Mouse (Mus musculus) liver, adult 2 months (tissue): ENCODE results near the gene Mto1. TPM values are rescaled to one million over a fixed set of nuclear protein-coding genes. Genes with fewer than 3 reads are reported as not detected.

ENCODE experiments used
- DNase-seq: peaks from one replicate; pipeline ENCODE4 v3.0.0-alpha.2; 2011; ENCODE audit warnings: low read depth, low spot score; ENCODE audit errors: extremely low read depth
- H3K27ac ChIP-seq: fragments of 200-500 bp; replicated peaks from 2 replicates; pipeline ENCODE4 v1.5.1; 2012; ENCODE audit warnings: low read depth, mild to moderate bottlenecking, control low read depth, inconsistent platforms, low read length; ENCODE audit not compliant: insufficient read depth
- H3K27me3 ChIP-seq: fragments of 200-500 bp; 2 replicates; pipeline ENCODE4 v1.6.1; 2012; ENCODE audit warnings: mild to moderate bottlenecking, moderate library complexity, low read length, inconsistent platforms; ENCODE audit not compliant: control insufficient read depth, insufficient read depth
- H3K36me3 ChIP-seq: fragments of 200-500 bp; 2 replicates; pipeline ENCODE4 v1.6.1; 2012; ENCODE audit warnings: low read length, inconsistent platforms; ENCODE audit not compliant: control insufficient read depth, insufficient read depth
- H3K4me1 ChIP-seq: fragments of 200-500 bp; 2 replicates; pipeline ENCODE4 v1.6.1; 2011; ENCODE audit warnings: low read length; ENCODE audit not compliant: control insufficient read depth, insufficient read depth
- H3K4me3 ChIP-seq: fragments of 200-500 bp; 2 replicates; pipeline ENCODE4 v1.5.1; 2011; ENCODE audit warnings: low read depth, mild to moderate bottlenecking, control low read depth, low read length, moderate library complexity; ENCODE audit not compliant: insufficient read depth
- H3K79me2 ChIP-seq: fragments of 200-500 bp; 2 replicates; pipeline ENCODE4 v1.6.1; 2012; ENCODE audit warnings: inconsistent platforms, mild to moderate bottlenecking, low read length, moderate library complexity; ENCODE audit not compliant: control insufficient read depth, insufficient read depth
- H3K9ac ChIP-seq: fragments of 200-500 bp; 2 replicates; pipeline ENCODE4 v1.6.1; 2012; ENCODE audit warnings: low read depth, mild to moderate bottlenecking, control low read depth, inconsistent platforms, low read length
- CTCF ChIP-seq: fragments of 200-500 bp; IDR thresholded peaks from 2 replicates; pipeline ENCODE4 v1.5.1; 2011; ENCODE audit warnings: low read depth, low read length, control low read depth
- POLR2A ChIP-seq: fragments of 200-500 bp; IDR thresholded peaks from 2 replicates; pipeline ENCODE4 v1.6.1; 2011; ENCODE audit warnings: low read length, control low read depth; ENCODE audit not compliant: insufficient read depth; ENCODE audit errors: extremely low read depth
- WGBS: fragments of 180-500 bp; shearing (Covaris S2); methylation state at CpG from one replicate; pipeline ENCODE4 v1.1.7; 2018; 5-methylcytosine and 5-hydroxymethylcytosine counted together
- polyA plus RNA-seq: library from polyadenylated mRNA; depleted of rRNA; stranded (reverse); fragments of >200 nt; gene quantifications from 2 replicates; pipeline ENCODE4 v1.2.3, GENCODE M21; 2012; rRNA removed
- total RNA-seq: library from RNA; depleted of rRNA; stranded (reverse); fragments of >200 nt; gene quantifications from 2 replicates; pipeline ENCODE4 v1.2.3, GENCODE M21; 2014; rRNA removed

The Mto1 gene
- total and polyA plus RNA-seq, 2 experiments = 17.3 to 18.7 TPM

- Histone ChIP-seq H3K27ac (peak overlapping the region; percentile 78), H3K9ac (peak overlapping the region; percentile 89), H3K79me2 (no peaks in the 10 kb centered on the region), H3K4me3 (peak overlapping the region; percentile 54), H3K27me3 (no peaks in the 10 kb centered on the region), H3K4me1 (peaks cover 3% of the 10 kb centered on the region; the same call in 1 of the 2 replicates), H3K36me3 (no peaks in the 10 kb centered on the region)
- TF ChIP-seq CTCF (no peak), POLR2A (no peak)
- peak; percentile 88 for DNase-seq
- WGBS = 1% methylated on average over 40 of the region's 40 CpGs
Measured at GRCm38 (mm10) chr9:78520780-78521601, 73.0 kb downstream of the Mto1 start.

GRCm38 (mm10) chr9:78521689-78522088 is 73.7 kb downstream of the Mto1 start:
- peak; percentile 76 for DNase-seq
- Histone ChIP-seq H3K27me3 (no peaks in the 10 kb centered on the region), H3K9ac (peak overlapping the region; percentile 89), H3K4me3 (peak overlapping the region; percentile 54), H3K36me3 (no peaks in the 10 kb centered on the region), H3K4me1 (peaks cover 9% of the 10 kb centered on the region), H3K27ac (peak overlapping the region; percentile 78), H3K79me2 (no peaks in the 10 kb centered on the region)
- WGBS = 7% methylated on average over 14 of the region's 14 CpGs
- TF ChIP-seq CTCF (peak; percentile 58), POLR2A (no peak)

Other genes starting within 250 kb of the Mto1 start
- 6.1 and 42.4 TPM in 2 replicates for gene Gsta1, start 217.6 kb upstream of the Mto1 start, total RNA-seq
- 1.0 and 2.8 TPM in 2 replicates for gene Gsta1, start 217.6 kb upstream of the Mto1 start, polyA plus RNA-seq
- 5.1 and 42.0 TPM in 2 replicates for gene Gm3776, start 191.1 kb upstream of the Mto1 start, total RNA-seq
- 0.48 and 0.92 TPM in 2 replicates for gene Gm3776, start 191.1 kb upstream of the Mto1 start, polyA plus RNA-seq
- gene Gm10639, start 158.3 kb upstream of the Mto1 start, total RNA-seq = 0.54 TPM in 1 of 2 replicates, not detected in the other
- not detected in 2 replicates for gene Gm10639, start 158.3 kb upstream of the Mto1 start, polyA plus RNA-seq
- gene Omt2a, start 133.4 kb upstream of the Mto1 start, total RNA-seq = not detected in 2 replicates
- not detected in 2 replicates for gene Omt2a, start 133.4 kb upstream of the Mto1 start, polyA plus RNA-seq
- not detected in 2 replicates for gene Omt2b, start 120.6 kb upstream of the Mto1 start, total RNA-seq
- gene Omt2b, start 120.6 kb upstream of the Mto1 start, polyA plus RNA-seq = not detected in 2 replicates
- 106 and 182 TPM in 2 replicates for gene Gsta2, start 92.4 kb upstream of the Mto1 start, total RNA-seq
- 22.4 and 26.3 TPM in 2 replicates for gene Gsta2, start 92.4 kb upstream of the Mto1 start, polyA plus RNA-seq
- not detected in 2 replicates for gene Dppa5a, start 80.0 kb upstream of the Mto1 start, total RNA-seq
- not detected in 2 replicates for gene Dppa5a, start 80.0 kb upstream of the Mto1 start, polyA plus RNA-seq
- not detected in 2 replicates for gene Ooep, start 69.5 kb upstream of the Mto1 start, total RNA-seq
- not detected in 2 replicates for gene Ooep, start 69.5 kb upstream of the Mto1 start, polyA plus RNA-seq
- gene Ddx43, start 52.4 kb upstream of the Mto1 start, total RNA-seq = 0.09 TPM in 1 of 2 replicates, not detected in the other
- gene Ddx43, start 52.4 kb upstream of the Mto1 start, polyA plus RNA-seq = not detected in 2 replicates
- 0.18 and 0.34 TPM in 2 replicates for gene Cgas, start 5.0 kb upstream of the Mto1 start, total RNA-seq
- 0.07 and 0.12 TPM in 2 replicates for gene Cgas, start 5.0 kb upstream of the Mto1 start, polyA plus RNA-seq
- 0.18 and 0.20 TPM in 2 replicates for gene Gm17324, start 578 bp downstream of the Mto1 start, total RNA-seq
- gene Gm17324, start 578 bp downstream of the Mto1 start, polyA plus RNA-seq = 0.20 and 0.60 TPM in 2 replicates
- gene Eef1a1, start 40.9 kb downstream of the Mto1 start, total RNA-seq = 7,986 and 8,406 TPM in 2 replicates
- 2,468 and 2,707 TPM in 2 replicates for gene Eef1a1, start 40.9 kb downstream of the Mto1 start, polyA plus RNA-seq
- gene Slc17a5, start 139.8 kb downstream of the Mto1 start, total RNA-seq = 16.4 and 17.0 TPM in 2 replicates
- 10.9 and 12.1 TPM in 2 replicates for gene Slc17a5, start 139.8 kb downstream of the Mto1 start, polyA plus RNA-seq
- gene Cd109, start 167.3 kb downstream of the Mto1 start, total RNA-seq = not detected in 2 replicates
- gene Cd109, start 167.3 kb downstream of the Mto1 start, polyA plus RNA-seq = not detected in 2 replicates